Mouse (Mus musculus) erythroblast, embryonic 14.5 days (primary cell): ENCODE data around the gene Terb1.

Source experiments
- GATA1 ChIP-seq: IDR thresholded peaks from 2 replicates; pipeline ENCODE4 v1.6.1; 2012; ENCODE audit warnings: low read length, inconsistent platforms, mixed read lengths
- TAL1 ChIP-seq: IDR thresholded peaks from 3 replicates; pipeline ENCODE4 v1.6.1; 2012; ENCODE audit warnings: low read length, inconsistent platforms, mixed read lengths

DNA sequence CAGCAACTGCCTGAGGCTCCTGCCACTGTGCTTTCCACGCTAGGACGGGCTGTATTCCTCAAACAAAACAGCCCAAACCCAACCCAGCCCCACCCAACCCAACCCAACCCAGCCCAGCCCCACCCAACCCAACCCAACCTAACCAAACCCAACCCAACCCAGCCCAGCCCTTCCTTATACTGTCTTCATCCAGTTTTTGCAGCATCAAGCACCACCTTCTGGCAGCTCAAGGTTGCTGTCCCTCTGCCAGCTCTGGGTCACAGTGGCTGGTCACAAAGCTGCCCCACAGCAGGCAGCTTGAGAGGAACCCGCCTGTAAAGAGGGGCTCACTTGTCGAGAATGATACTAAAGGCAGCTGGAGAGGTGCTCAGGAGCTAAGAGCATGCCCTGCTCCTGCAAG, 75.4 kb downstream of the Terb1 start:
- TF ChIP-seq GATA1 (no peak), TAL1 (no peak)
